Mouse (Mus musculus) heart, embryonic 12.5 days (tissue): Measurements from ENCODE around the gene Nlrp5. TPM values are rescaled to one million over a fixed set of nuclear protein-coding genes. Genes with fewer than 3 reads are reported as not detected.
"Not testable (repeated sequence)": the region's sequence is repeated elsewhere in the genome, so short reads cannot be mapped to it uniquely, and the experiment has no call there.

Experiments used
- ATAC-seq: fragments of 200-750 bp; cut with Nextera tagmentation; 2 replicates; pipeline ENCODE4 v1.8.0; 2017; ENCODE audit warnings: moderate TSS enrichment, moderate library complexity; ENCODE audit not compliant: insufficient number of reproducible peaks, low FRiP score
- H3K27ac ChIP-seq: fragments of 300-500 bp; sonication (generic); 2 replicates; pipeline ENCODE4 v1.5.1; 2016; ENCODE audit warnings: mild to moderate bottlenecking, moderate library complexity; ENCODE audit not compliant: poor library complexity, severe bottlenecking
- H3K27me3 ChIP-seq: fragments of 300-500 bp; sonication (generic); replicated peaks from 2 replicates; pipeline ENCODE4 v1.6.1; 2016; ENCODE audit warnings: mild to moderate bottlenecking, moderate library complexity
- H3K36me3 ChIP-seq: fragments of 300-500 bp; sonication (generic); 2 replicates; pipeline ENCODE4 v1.6.1; 2016; ENCODE audit warnings: mild to moderate bottlenecking, moderate library complexity
- H3K4me1 ChIP-seq: fragments of 300-500 bp; sonication (generic); replicated peaks from 2 replicates; pipeline ENCODE4 v1.6.1; 2016; ENCODE audit warnings: mild to moderate bottlenecking
- H3K4me2 ChIP-seq: fragments of 300-500 bp; sonication (generic); 2 replicates; pipeline ENCODE4 v1.6.1; 2016; ENCODE audit warnings: mild to moderate bottlenecking, moderate library complexity
- H3K4me3 ChIP-seq: fragments of 300-500 bp; sonication (generic); 2 replicates; pipeline ENCODE4 v1.5.1; 2016; ENCODE audit warnings: mild to moderate bottlenecking
- H3K9ac ChIP-seq: fragments of 300-500 bp; sonication (generic); 2 replicates; pipeline ENCODE4 v1.6.1; 2016; ENCODE audit warnings: mild to moderate bottlenecking, moderate library complexity
- H3K9me3 ChIP-seq: fragments of 300-500 bp; sonication (generic); replicated peaks from 2 replicates; pipeline ENCODE4 v1.6.1; 2016; ENCODE audit warnings: mild to moderate bottlenecking, moderate library complexity
- WGBS: fragments of 180-500 bp; shearing (Covaris S2); methylation state at CpG from one replicate; pipeline ENCODE4 v1.1.7; 2016; 5-methylcytosine and 5-hydroxymethylcytosine counted together
- microRNA-seq: library from miRNA; unstranded; fragments of <30 nt; microRNA quantifications from one replicate; pipeline ENCODE4, GENCODE M21; 2017
- polyA plus RNA-seq: library from polyadenylated mRNA; unstranded; fragments of >200 nt; fragmentation: Nextera tagmentation; extraction: Ambion mirVana; gene quantifications from 2 replicates; pipeline ENCODE4 v1.2.1, GENCODE M21; 2016

The Nlrp5 gene
- not detected in 2 replicates for polyA plus RNA-seq

DNA sequence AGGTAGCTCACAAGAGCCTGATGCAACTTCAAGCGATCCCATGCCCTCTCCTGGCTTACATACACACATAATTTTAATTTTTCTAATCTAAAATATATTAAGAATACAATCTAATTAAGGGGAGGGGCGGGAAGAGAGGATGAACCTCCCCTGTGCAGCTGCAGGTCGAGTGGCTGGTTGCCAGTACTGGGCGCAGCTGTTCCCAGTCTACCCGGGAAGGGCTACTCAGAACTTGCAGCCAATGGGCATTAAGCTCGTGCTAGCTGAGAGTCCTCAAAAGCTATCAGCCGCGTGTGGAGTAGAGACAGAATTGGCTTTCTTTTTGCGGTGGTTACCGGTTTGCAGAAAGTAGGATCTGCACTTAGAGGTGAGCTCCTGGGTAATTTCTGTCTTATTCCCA, at the start of gene Nlrp5:
TSS of gene Nlrp5 (plus strand) at position 301 of the 400 bp plus-strand sequence.
- Histone ChIP-seq H3K9me3 (peaks cover 40% of the 10 kb centered on the region), H3K4me1 (no peaks in the 10 kb centered on the region), H3K27me3 (no peaks in the 10 kb centered on the region), H3K27ac (no peak within 1 kb of the TSS), H3K36me3 (no peaks in the 10 kb centered on the region), H3K9ac (no peak within 1 kb of the TSS), H3K4me2 (no peak within 1 kb of the TSS), H3K4me3 (no peak within 1 kb of the TSS)
- no peak for ATAC-seq
- 64% methylated on average over 10 of the region's 10 CpGs for WGBS

DNA sequence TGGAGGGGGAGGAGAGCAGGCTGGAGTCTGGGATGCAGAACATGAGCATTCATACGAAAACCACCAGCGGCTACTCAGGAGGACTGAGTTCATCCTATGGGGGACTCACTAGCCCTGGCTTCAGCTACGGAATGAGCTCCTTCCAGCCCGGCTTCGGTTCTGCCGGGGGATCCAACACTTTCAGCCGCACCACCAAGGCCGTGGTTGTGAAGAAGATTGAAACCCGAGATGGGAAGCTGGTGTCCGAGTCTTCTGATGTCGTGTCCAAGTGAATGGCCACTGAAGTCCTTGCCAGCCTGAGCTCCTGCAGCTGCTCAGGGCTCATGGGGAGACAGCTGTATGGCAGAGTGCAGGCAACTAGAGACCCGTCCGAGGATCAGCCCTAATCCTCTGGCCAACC, 27.4 kb upstream of the Nlrp5 start:
- ATAC-seq, result not testable (repeated sequence)
- peaks cover 43% of the 10 kb centered on the region for H3K9me3 ChIP-seq
- 85% methylated on average over 13 of the region's 13 CpGs for WGBS

DNA sequence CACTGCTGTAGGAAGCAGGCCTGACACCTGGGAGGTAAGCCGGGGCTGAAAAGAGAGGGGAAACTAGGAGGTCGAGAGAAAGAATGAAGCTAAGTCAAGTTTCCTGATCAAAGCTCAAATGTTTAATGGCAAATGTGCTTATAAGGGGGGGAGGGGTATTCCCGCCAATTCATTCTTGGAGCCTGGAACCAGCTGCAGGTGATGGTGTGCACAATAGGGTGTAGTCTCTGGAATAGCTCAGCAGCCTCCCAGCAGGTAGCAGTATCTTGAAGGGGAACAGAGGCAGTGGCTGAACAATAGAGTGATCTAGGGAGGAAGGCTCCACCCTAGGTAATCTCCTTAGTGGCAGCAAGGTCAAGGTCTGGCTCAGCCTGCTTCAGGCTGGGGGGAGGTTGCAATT, 84.5 kb downstream of the Nlrp5 start:
- not testable (repeated sequence) for H3K27me3 ChIP-seq, H3K4me3 ChIP-seq, ATAC-seq, H3K36me3 ChIP-seq, H3K27ac ChIP-seq, H3K4me1 ChIP-seq, H3K4me2 ChIP-seq, H3K9ac ChIP-seq
- peaks cover 31% of the 10 kb centered on the region for H3K9me3 ChIP-seq
- 58% methylated on average over 3 of the region's 3 CpGs for WGBS

More for the DNA sequence above, 27.4 kb upstream of the Nlrp5 start:
- H3K9ac ChIP-seq, H3K4me1 ChIP-seq, H3K36me3 ChIP-seq, H3K4me2 ChIP-seq, H3K27me3 ChIP-seq, H3K4me3 ChIP-seq, H3K27ac ChIP-seq: not testable (repeated sequence)

DNA sequence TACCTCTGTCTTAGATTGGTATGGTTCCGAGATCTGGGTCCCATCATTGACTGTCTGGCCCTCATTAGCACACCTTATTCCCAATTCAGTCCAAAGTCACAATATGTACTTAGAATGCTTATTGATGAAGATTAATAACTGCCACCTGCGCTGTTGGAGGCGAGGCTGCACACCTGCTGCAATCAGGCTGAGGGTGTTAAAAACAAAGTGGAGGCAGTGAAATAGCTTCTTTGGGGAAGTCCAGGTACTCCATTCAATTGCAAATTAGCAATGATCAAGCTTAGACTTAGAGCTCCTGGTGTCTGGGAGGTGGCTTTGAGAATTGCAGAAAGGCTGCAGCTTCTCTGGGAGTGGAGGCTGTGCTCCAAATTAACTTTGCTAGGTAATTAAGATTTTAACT, 85.1 kb downstream of the Nlrp5 start:
- H3K27me3 ChIP-seq, H3K4me1 ChIP-seq, H3K27ac ChIP-seq, ATAC-seq, H3K4me2 ChIP-seq, H3K36me3 ChIP-seq, H3K4me3 ChIP-seq, H3K9ac ChIP-seq: not testable (repeated sequence)
- peaks cover 30% of the 10 kb centered on the region for H3K9me3 ChIP-seq
- 52% methylated on average over 3 of the region's 3 CpGs for WGBS

DNA sequence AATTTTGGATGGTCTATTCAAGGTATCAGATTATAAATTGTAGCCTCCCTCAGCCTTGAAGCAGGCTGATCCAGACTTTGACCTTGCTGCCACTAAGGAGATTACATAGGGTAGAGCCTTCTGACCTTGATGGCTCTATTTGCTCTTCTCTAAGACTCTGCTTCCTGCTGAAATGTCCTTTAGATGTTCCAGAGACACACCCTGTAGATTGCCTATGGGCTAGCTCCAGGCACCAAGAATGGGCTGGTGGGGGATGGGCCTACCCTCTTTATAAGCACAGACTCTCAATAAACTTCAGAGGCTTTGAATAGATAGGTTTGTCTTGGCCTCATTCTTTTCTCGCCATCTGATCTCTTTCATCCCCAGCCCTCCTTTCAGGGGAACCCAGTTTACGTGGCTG, 87.2 kb downstream of the Nlrp5 start:
- H3K36me3 ChIP-seq, H3K4me2 ChIP-seq, H3K27me3 ChIP-seq, ATAC-seq, H3K9ac ChIP-seq, H3K27ac ChIP-seq, H3K4me1 ChIP-seq, H3K4me3 ChIP-seq: not testable (repeated sequence)
- H3K9me3 ChIP-seq, result peaks cover 26% of the 10 kb centered on the region
- 66% methylated on average over 2 of the region's 2 CpGs for WGBS

Small RNAs within 50 kb of the gene (microRNA-seq; reads per million reads assigned to microRNA genes)
- gene Gm25196, result not detected

Other genes starting within 250 kb of the Nlrp5 start
- gene Gm10662, start 241.4 kb upstream of the Nlrp5 start, polyA plus RNA-seq, result not detected in 2 replicates
- not detected in 2 replicates for gene Vmn1r165, start 168.6 kb upstream of the Nlrp5 start, polyA plus RNA-seq
- gene Vmn1r166, start 134.2 kb upstream of the Nlrp5 start, polyA plus RNA-seq, result not detected in 2 replicates
- not detected in 2 replicates for gene Gm6902, start 107.0 kb upstream of the Nlrp5 start, polyA plus RNA-seq
- gene Nlrp4e, start 84.7 kb upstream of the Nlrp5 start, polyA plus RNA-seq, result not detected in 2 replicates
- not detected in 2 replicates for gene Vmn1r167, start 121.3 kb downstream of the Nlrp5 start, polyA plus RNA-seq
- gene Vmn1r168, start 153.8 kb downstream of the Nlrp5 start, polyA plus RNA-seq, result not detected in 2 replicates
- gene Vmn1r169, start 189.6 kb downstream of the Nlrp5 start, polyA plus RNA-seq, result not detected in 2 replicates
- gene Vmn1r170, start 220.3 kb downstream of the Nlrp5 start, polyA plus RNA-seq, result not detected in 2 replicates
- gene Vmn1r171, start 244.8 kb downstream of the Nlrp5 start, polyA plus RNA-seq, result not detected in 2 replicates